Mouse (Mus musculus): ENCODE results near the gene Chil3. TPM values are rescaled to one million over a fixed set of nuclear protein-coding genes. Genes with fewer than 3 reads are reported as not detected.

Gene Chil3
- polyA plus RNA-seq, 1 experiment: not detected

Other genes starting within 250 kb of the Chil3 start
- gene I830077J02Rik, start 234.9 kb downstream of the Chil3 start, polyA plus RNA-seq (2012; fragmentation: generic; extraction: Trizol): 0.07 TPM
- 48.8 TPM for gene Wdr77, start 208.2 kb downstream of the Chil3 start, polyA plus RNA-seq (2012; fragmentation: generic; extraction: Trizol)
- 329 TPM for gene Atp5f1, start 207.5 kb downstream of the Chil3 start, polyA plus RNA-seq (2012; fragmentation: generic; extraction: Trizol)
- 0.43 TPM for gene Ovgp1, start 193.9 kb downstream of the Chil3 start, polyA plus RNA-seq (2012; fragmentation: generic; extraction: Trizol)
- not detected for gene Pifo, start 152.9 kb downstream of the Chil3 start, polyA plus RNA-seq (2012; fragmentation: generic; extraction: Trizol)
- gene Chil5, start 134.8 kb downstream of the Chil3 start, polyA plus RNA-seq (2012; fragmentation: generic; extraction: Trizol): not detected
- gene Chia1, start 54.3 kb downstream of the Chil3 start, polyA plus RNA-seq (2012; fragmentation: generic; extraction: Trizol): not detected
- gene Chil4, start 51.9 kb upstream of the Chil3 start, polyA plus RNA-seq (2012; fragmentation: generic; extraction: Trizol): not detected
- not detected for gene Chil6, start 238.6 kb upstream of the Chil3 start, polyA plus RNA-seq (2012; fragmentation: generic; extraction: Trizol)